Mouse (Mus musculus) heart, adult 2 months (tissue): ENCODE results near the gene Ndufa6.

Experiments
- CTCF ChIP-seq: fragments of 200-600 bp; IDR thresholded peaks from 2 replicates; pipeline ENCODE4 v1.8.1; 2022; ENCODE audit warnings: antibody characterized with exemption, mild to moderate bottlenecking, moderate library complexity
- EP300 ChIP-seq: fragments of 200-500 bp; IDR thresholded peaks from 2 replicates; pipeline ENCODE4 v1.6.1; 2011; ENCODE audit warnings: low read depth, low read length, control low read depth; ENCODE audit not compliant: insufficient read depth

DNA sequence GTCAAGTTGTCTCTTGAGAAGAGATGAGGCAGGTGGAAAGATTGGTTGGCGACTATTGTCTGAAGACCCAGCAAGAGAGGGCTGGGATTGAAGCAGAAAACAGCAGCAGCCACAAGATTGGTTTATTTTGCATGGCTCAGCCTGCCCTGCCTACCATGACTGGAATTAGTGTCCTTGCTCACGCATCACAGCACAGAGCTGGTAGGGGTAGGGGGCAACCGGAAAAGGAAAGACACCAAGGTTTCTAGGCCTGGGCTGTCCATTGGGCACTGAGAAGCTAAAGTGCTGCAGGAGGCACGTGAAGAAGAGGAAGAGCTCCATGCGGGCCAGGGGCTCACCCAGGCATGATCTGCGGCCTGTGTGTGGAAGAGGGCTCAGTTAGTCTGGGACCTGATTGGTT is 48.6 kb upstream of the Ndufa6 start:
- no peak for TF ChIP-seq EP300
- TF ChIP-seq CTCF: no peak
